Mouse (Mus musculus): ENCODE results near the gene Lcn8.

Lcn8 gene

DNA sequence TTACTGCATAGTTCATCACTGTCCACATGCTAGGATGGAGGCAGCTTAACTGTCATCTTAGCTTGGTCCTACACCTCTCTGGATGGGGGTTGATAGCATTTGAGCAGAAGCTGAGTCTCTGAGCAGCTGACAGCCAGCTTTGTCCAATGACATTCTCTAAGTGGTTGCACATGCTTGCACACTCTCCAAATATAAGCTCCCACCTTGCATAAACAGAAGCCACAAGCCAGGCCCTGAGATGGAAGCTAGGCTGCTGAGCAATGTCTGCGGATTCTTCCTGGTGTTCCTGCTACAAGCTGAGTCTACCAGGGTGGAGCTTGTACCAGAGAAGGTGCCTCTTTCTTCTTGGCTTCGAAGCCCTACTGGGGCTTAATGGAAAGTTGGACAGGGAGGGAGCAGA, at the start of gene Lcn8:
Gene Lcn8 (plus strand): TSS at position 219 of the 400 bp plus-strand sequence.
- DNase-seq: no peak

DNA sequence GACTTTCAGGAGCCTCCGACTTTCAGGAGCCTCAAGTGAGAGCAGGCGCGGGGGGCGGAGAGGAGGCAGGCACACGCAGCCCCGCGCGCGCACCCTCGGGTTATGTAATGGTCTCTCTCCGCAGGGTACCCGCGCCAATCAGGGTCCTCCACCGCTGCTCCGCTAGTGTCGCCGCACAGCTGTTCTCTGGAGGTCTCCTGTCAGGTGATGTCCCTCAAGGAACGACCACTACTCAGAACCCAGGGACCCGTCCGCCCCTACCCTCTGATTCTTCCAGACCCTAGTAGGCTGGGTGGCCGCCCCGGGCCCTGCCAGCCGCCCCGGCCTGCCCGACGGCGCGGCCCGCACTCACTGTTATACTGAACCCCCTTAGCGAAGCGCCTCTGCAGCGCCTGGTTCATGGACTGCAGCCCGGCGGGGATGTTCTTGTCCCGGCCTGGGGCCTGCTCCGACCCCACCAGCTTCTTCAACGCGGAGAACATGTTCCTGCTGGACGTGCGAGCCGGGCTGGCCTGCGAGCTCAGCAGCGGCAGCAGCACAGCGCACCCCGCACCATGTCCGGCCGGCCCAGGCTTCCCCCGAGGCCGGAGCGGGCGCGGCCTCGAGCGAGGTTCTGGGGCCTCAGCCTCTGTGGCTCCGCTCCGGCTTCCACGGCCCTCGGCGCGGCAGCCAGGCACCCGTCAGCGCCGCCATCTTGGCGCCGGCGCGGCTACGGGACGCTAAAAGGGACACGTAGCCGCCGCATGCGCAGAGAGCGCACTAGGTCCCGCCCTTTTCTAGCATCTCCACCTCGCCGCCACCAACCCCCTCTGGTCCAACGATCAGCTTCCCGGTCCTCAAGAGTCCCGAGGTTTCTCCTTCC, 44.9 kb upstream of the Lcn8 start, which contains the start of gene Rabl6:
Gene Rabl6 (minus strand): TSS at position 761 of the 862 bp plus-strand sequence.
- DNase-seq: peak; percentile 94 to 96

DNA sequence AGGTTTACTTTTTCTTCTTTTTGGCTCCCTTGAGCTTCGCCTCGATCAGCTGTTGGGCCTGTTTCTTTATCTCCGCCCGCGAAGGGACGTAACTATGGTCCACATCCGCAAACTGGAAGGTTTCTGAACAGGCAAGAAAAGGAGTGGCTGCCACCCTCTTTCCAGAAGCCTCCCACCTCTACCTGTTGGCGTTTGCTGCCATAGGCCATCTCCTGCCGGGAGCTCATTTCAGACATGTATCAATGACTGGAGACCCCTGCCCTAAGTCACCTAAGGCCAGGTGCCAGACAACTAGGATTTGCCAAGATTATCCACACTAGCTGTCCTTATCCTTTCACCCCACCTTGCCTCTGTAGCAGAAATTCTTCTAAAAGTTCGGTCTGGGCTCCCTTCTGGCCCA, 44.2 kb upstream of the Lcn8 start:
- DNase-seq: peak in 1 of 2 experiments; percentile 46

DNA sequence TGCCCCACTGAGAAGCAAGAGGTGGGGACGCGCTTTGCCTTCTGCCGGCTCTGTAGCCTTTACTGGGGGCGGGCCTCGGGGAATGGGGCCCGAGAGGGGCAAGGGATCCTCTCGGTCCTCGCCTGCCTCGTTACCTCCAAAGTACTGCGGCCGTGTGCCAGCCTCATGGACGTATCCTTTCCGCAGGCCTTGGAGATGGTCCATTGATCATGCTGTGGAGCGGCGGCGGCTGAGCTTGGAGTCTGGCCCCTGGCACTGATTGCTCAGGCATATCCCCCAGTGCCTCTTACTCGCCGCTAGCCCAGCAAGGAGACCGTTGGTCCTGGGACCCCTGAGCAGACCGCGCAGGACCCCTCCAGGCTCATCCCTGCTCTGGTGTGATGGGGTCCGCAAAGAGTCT, 36.5 kb upstream of the Lcn8 start:
- peak; percentile 65 to 71 for DNase-seq

- no peak for DNase-seq
Observed at GRCm38 (mm10) chr2:25617578-25617977, 35.3 kb upstream of the Lcn8 start, which contains the start of gene Ccdc183. Gene Ccdc183 (minus strand): TSS chr2:25617678.

GRCm38 (mm10) chr2:25620386-25620785, 32.5 kb upstream of the Lcn8 start:
- no peak for DNase-seq

DNA sequence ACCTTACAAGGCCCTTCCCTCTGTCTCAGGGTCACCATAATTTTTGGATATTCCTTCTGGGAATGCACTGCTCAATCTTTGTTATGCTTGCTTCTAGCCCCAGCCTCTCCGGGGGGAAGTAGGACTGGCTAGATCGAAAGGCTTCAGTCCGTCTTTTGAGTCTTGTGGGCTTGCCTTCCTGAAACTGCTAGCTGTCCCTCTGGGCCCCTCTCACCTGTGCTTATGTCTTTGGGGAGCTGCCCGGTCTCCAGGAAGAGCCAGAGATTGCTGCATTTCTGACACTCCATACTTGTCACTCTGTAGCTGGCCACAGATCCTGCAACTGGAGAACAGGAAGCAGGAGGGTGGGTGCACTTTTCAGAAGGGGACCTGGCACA, 32.1 kb upstream of the Lcn8 start:
- no peak for DNase-seq

- peak; percentile 92 to 95 for DNase-seq
Observed at GRCm38 (mm10) chr2:25621229-25622200, 31.4 kb upstream of the Lcn8 start, which contains the start of gene Tmem141. Gene Tmem141 (minus strand): TSS chr2:25622005.

GRCm38 (mm10) chr2:25625986-25626385, 26.9 kb upstream of the Lcn8 start:
- DNase-seq: no peak

- DNase-seq: no peak
Observed at GRCm38 (mm10) chr2:25627811-25628210, 25.1 kb upstream of the Lcn8 start, which contains the start of gene Fcna. Gene Fcna (minus strand): TSS chr2:25628030.

GRCm38 (mm10) chr2:25628738-25629137, 24.2 kb upstream of the Lcn8 start:
- DNase-seq: no peak

GRCm38 (mm10) chr2:25633616-25634015, 19.3 kb upstream of the Lcn8 start:
- no peak for DNase-seq

DNA sequence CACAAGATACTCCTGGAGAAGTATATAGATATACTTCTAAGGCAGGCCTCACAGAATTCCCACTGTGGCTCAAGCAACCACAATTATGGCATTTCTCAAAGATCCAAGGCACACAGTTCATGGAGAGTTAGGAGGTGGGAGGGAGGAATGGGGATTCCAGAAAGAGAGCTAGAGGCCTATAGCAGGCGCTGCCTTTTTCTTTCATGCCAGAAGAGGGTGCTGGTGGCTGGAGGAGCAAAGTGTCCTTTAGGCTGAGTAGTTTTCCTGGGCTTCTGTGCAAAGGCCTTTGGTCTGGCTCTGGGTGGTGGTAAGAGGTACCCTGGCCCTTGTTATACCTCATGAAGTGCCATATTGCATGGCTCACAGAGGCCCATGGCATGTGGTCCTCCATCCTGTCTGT, 18.9 kb upstream of the Lcn8 start:
- no peak for DNase-seq

DNA sequence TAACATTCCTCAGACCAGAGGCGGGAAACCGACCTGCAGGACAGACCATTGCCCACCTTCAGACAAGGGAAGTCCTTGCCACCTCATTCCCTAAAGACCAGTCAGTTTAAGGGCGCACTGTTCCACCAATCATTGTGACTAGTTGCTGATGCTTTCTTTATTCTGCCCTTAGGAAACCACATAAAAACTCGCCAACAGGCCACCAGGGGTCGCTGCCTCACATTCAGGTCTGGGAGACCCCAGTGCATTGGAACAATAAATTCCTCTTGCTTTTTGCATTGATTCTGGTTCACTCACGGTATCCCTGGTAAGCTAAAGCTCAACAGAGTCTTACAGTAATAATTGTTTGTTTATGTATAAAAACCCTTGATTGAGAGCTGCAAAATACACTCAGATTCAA, 13.0 kb upstream of the Lcn8 start:
- peak; percentile 84 for DNase-seq

- DNase-seq: no peak
Observed at GRCm38 (mm10) chr2:25654502-25654901, 1.6 kb downstream of the Lcn8 start.

DNA sequence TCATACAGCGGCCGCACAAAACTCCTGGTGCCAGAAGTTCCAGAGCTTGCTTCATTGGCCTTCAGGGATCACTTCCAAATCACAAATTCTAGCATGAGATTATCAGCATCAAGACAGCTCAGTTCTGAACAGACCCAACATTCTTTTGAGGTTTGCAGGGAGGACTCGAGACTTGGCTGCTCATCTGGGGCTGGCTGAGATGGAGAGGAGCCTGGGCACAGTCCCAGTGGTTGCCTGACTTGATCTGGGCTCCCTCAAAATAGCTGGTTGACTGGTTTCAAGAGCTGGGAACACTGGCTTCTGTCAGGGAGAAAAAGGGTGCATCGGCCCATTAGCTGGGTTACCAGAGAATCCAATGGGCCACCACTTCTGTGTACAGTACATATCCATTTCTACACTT, 3.8 kb downstream of the Lcn8 start:
- peak; percentile 59 to 72 for DNase-seq

DNA sequence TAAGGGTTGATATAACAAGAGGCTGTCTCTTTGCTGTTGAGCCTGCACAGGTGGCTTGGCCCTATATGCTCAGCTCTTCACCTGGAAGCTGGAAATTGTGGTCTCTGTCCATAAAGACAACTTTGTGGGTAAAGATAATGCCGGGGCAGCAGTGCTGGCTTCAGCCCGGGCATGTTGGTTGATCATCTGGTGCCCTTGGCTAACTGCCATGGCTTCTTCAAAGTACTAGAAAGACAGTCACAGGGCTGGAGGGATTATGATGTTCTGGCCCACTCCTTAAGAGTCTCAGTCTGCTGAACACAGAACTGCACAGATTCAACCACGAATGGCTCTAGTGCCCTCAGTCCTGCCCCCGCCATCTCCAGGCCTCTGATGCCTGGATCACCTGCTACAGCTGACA, 4.3 kb downstream of the Lcn8 start:
- peak; percentile 78 to 80 for DNase-seq

DNA sequence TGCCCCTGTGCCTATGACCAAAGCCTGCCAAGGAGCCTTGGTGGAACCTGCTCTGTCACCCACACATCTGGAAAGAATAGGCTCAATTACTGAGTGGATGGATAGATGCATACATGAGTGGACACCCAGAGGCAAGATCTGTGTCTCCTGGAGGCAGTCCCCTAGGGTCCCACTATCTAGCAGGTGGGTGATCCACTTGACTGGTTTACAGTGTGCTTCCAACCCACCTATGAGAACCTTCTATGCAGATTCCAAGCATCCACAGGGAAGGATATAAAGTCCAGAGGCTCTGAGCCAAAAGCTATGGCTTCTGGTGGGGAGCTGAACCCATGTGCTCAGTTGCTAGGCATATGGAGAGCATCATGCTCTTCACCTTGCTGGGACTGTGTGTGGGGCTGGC, 4.7 kb downstream of the Lcn8 start, which contains the start of gene Lcn5:
Gene Lcn5 (plus strand): TSS at position 301 of the 400 bp plus-strand sequence.
- no peak for DNase-seq

DNA sequence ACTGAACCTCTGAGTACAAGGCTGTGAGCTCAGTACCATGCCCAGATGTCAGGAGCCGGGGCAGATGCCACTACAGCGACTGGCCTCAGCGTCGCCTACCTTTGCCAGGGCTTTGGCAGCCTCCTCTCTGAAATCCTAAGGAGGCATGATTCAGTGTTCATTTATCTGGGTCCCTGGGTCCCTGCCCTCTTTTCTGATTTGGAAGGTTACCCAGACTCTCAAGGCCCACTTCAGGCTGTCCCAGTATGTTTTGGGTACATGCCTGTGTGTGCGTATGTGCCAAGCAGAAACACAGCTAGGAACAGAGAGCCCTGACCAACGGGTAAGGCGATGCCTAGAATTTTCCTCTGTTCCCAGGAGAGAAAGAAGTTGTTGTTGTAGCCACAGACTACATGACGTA, 7.4 kb downstream of the Lcn8 start:
- no peak for DNase-seq

GRCm38 (mm10) chr2:25661245-25661970, 8.5 kb downstream of the Lcn8 start:
- DNase-seq: peak; percentile 56 to 57

DNA sequence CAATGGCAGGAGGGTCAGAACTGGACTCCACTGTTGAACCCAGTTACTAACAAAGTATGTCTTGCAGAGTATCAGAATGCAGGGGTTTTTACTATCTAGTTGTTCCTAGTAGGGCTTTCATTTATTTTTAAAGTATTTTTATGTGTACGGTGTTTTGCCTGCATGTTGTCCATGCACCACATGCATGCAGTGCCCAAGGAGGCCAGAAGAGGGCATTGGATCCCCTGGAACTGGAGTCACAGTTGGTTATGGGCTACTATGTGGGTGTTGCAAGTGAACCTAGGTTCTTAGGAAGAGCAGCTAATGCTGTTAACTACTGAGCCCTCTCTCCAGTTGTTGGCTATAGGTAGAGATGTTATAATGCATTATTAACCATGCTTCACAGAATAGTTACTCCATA, 10.6 kb downstream of the Lcn8 start:
- peak; percentile 80 to 83 for DNase-seq

DNA sequence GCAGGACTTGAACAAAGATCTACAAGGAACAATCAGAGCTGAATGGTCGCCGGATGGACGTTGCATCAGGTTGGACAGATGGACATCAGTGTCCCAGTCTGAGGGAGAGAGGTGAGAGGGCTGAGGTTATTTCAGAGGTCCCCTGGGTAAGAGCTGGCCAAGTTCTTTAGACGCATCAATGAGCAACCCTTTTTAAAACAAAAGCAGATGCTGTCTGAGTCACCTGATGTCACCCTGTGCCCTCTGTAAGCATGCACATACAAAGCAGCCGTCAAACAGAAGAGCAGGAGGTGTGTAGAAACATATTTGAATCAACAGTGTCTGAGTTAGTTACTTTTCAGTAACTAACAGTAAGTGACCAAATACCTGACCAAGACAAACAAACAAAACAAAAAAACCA, 11.2 kb downstream of the Lcn8 start:
- DNase-seq: no peak
